Mouse (Mus musculus): ENCODE measurements at regions not wholly inside any gene's neighbourhood (a gene's known extent, or its start where the extent isn't known, plus 50 kb on each side); places are given as distances from the start of the nearest gene placed in this dataset.

DNA sequence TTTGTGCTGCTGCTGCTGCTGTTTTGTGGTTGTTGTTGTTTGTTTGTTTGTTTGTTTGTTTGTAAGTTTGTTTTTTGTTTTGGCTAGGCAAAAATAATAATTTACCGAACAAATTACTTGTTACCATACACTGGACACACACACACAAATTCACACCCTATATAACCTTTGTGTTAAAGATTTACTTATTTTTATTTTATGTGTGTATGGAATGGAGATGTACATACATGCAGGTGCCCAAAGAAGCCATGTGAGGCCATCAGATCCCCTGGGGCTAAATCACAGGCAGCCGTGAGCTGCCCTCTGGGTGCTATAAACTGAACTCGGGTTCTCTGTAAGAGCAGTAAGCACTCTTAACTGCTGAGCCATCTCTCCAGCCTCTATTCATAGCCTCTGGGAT is 56.0 kb downstream of the Pttg1 start:
- no peak for DNase-seq (ENCODE audit: low spot score in 2 of 2)

DNA sequence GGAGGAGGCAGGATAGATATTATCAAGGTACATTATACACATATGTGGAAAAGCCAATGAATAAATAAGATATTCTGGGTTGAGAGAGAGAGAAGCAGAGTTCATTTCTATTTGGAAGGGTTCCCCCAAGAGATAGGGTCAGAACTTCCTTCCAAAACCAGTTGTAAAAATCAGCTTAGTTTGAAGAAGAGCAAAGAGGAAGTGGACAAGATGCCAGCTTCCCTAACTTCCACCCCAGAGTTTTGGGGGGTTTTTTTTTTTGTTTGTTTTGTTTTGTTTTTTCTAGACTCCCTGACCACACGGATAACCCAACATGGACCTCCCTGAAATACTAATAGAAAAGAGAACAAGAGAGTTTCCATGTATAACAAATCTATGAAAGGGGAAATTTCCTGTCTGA is 57.7 kb downstream of the Pttg1 start:
- DNase-seq (ENCODE audit: low spot score in 2 of 2), result no peak

DNA sequence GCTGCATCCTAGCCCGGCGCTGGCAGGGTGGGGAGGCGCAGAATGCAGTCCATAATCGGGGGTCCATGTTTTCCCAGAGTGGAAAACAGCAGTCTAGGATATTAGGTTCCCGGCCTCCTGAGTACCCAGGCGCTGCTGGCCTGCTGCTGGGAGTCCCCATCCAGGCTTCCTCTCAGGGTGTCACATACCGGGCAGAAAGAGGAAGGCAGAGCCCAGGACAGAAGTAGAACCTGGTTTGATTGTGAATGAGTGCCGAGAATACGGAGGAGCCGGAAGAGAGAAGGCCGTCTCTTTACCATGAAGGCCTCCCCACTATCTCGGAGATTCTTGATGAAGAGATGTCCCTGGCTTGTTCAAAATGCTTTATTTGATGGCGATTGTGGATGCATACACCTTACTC is 64.2 kb downstream of the Pttg1 start:
- DNase-seq (ENCODE audit: low spot score in 2 of 2), result no peak

GRCm38 (mm10) chr11:43358390-43359291 is 67.4 kb downstream of the Pttg1 start:
- DNase-seq (ENCODE audit: low spot score in 2 of 2), result no peak

DNA sequence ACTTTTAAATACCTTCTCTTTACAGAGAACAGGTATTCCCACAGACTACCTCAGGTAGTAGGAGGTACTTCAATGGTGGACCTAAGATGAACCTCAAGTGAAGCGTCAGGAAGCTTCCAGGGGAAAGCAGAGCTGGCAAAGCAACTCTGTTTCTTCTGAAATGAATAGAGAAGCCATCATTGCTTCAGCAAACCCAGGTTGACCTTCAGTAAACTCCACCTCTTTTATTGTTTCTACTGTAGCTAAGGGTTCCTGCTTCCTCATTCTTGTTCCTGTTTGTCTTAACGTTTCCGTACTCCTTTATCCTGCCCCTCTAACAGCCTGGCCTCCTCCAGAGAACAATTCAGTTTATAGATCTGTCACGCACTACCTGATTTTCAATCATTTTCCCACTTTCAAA is 72.4 kb downstream of the Pttg1 start:
- no peak for DNase-seq (ENCODE audit: low spot score in 2 of 2)

DNA sequence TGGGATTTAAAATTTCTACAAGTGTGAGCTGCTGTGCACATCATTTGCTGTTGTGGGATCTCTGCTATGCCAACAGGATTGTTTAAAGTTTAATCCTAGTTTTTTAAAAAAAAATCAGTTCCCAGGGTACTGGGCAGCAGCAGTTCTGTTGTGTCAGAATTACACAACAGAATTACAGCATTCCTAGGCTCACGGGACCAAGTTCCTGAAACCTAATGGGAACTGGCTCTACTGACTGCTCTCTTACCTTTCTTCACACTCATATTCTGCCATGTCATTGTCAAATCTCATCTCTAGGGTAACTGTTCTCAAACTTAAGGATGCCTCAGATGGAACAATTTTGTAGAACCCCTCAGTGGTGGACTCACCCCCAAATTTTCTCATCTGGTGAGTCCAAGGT is 73.0 kb downstream of the Pttg1 start:
- DNase-seq (ENCODE audit: low spot score in 2 of 2), result no peak

- no peak for DNase-seq (ENCODE audit: low spot score in 2 of 2)
Measured at GRCm38 (mm10) chr11:43351818-43352217, 74.2 kb downstream of the Pttg1 start.

GRCm38 (mm10) chr11:43351348-43351747 is 74.7 kb downstream of the Pttg1 start:
- no peak for DNase-seq (ENCODE audit: low spot score in 2 of 2)

- no peak for DNase-seq (ENCODE audit: low spot score in 2 of 2)
Measured at GRCm38 (mm10) chr11:43350242-43350641, 75.8 kb downstream of the Pttg1 start.

DNA sequence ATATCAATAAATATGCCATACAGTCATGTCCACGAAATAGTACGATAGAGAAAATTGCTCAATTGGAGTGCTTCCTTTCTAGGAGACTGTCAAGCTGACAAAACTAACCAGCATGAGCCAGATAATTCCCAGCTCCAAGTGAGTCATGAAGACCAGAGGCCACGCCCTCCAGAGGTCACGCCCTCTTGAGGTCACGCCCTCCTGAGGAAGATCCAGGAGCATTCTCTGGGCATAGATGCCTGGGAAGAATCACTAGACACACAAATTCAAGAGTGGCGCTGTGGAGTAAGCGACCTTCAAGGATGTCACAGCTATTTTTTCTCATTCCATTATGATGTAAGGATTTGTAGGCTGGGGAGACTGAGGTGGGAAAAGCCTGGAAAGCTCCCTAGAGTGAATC is 76.5 kb downstream of the Pttg1 start:
- DNase-seq (ENCODE audit: low spot score in 2 of 2), result no peak

DNA sequence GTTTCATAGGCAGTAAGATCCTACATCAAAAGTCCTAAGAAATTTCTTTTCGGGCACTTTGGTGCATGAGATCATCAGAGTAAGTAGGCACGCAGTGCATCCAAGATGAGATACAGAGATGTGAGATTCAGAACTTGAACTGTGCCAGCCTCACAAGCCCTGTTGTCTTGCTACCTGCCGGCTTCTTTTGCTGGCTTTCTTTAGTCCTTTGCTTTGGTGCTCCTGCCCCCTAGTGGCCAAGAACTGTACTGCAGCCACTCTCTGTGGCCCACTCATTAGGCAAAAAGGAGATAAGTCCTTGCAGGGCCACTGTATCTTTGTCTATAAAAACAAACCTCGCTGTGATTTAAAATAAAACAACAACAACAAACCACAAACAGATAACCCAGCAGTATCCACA is 77.5 kb downstream of the Pttg1 start:
- DNase-seq (ENCODE audit: low spot score in 2 of 2), result peak; percentile 69 to 83

DNA sequence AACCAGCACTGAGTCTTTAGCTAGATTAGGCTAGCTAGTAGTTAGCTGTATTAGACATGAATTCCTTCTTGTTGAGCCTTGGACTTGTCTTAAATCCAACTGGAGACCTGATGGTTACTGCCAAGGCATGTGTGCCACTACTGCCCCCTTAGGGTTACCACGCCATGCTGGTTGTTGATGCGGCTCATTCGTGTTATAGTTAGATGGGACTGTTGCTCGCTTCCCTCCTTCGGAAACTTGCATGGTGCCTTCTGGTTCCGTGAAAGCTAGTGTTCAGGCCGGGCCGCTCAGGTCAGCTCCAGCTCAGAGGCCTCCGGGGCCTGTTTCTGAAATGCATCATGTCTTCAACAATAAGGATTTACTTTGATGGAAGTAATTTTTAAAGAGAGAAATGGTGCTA is 79.6 kb downstream of the Pttg1 start:
- DNase-seq (ENCODE audit: low spot score in 2 of 2), result no peak

- no peak for DNase-seq (ENCODE audit: low spot score in 2 of 2)
Measured at GRCm38 (mm10) chr11:43344767-43345561, 81.1 kb downstream of the Pttg1 start.

DNA sequence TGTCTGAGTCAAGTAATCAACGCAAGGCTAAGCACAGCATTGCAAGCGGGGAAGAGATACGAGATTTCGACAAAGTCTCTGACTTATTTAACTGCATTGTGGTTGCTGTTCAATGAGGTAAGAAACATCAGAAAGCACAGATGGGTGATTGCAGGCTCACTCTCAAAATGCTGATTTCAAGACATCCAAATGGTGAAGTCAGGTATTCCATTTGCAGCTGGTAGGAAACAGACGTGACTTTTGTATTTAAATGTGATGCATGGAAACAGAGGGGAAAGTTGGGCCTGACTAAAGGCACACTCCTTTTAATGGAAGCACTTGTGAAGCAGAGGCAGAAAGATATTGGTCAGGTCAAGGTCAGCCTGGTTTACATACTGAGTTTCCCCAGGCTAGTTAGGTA is 82.5 kb downstream of the Pttg1 start:
- DNase-seq (ENCODE audit: low spot score in 2 of 2), result no peak

GRCm38 (mm10) chr11:43338377-43338993 is 87.6 kb downstream of the Pttg1 start:
- DNase-seq (ENCODE audit: low spot score in 2 of 2), result no peak

GRCm38 (mm10) chr11:43335668-43336265 is 90.3 kb downstream of the Pttg1 start:
- no peak for DNase-seq (ENCODE audit: low spot score in 2 of 2)

DNA sequence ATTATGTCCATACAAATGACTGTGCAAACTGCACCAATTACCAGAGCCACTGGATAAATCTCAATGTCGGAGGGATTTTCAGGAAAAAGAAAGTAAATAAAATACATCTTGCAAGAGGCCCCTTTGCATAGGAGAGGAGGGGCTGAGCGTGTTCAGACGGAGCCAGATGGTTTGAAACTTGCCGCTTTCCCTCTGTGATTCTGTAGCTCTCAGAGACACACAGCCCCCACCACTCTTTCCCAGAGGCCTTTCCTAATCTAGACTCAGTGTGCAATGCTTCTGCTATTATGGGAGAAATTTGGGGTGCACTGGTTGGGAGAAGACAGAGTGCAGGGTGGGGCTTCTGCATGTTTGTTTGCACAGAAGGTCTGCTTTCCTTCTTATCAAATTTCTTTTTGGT is 92.5 kb downstream of the Pttg1 start:
- DNase-seq (ENCODE audit: low spot score in 2 of 2), result no peak

- no peak for DNase-seq (ENCODE audit: low spot score in 2 of 2)
Measured at GRCm38 (mm10) chr11:43313996-43314395, 112.1 kb downstream of the Pttg1 start.

Data from frontal cortex, postnatal 10 days (tissue).